Mouse (Mus musculus): ENCODE measurements around the gene 1700001K19Rik.

DNA sequence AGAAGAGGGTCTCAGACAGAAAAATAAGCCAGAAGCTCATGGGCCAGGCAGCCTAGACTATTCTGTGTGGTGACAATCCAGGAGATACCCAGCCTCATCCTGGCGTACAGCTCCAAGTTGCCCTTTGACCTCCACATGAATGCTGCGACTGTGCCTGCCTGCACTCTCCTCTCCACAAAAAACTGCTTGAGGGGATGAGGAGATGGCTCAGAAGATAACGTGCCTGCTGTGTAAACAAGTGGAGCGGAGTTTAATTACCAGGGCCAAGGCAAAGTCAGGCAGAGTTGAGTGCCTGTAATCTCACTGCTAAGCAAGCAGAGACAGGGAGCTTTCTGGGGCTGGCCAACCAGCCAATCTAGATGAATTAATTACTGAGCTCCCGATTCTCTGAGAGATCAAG, 33.6 kb upstream of the 1700001K19Rik start:
- TF ChIP-seq CTCF (IDR thresholded peaks at IDR 0.05; ENCODE audit: insufficient read depth, low read length) (no peak), POLR2A (IDR thresholded peaks at IDR 0.05; ENCODE audit: borderline replicate concordance, extremely low read depth, low read depth, low read length) (no peak)

Measured in lung, adult 2 months (tissue).